Mouse (Mus musculus) intestine, embryonic 15.5 days (tissue): ENCODE results near the gene Npat. TPM values are rescaled to one million over a fixed set of nuclear protein-coding genes. Genes with fewer than 3 reads are reported as not detected.
A peak's percentile ranks its signal among the peaks of the same experiment; 100 is the strongest.

Source experiments
- ATAC-seq: fragments of 200-750 bp; cut with Nextera tagmentation; 2 replicates; pipeline ENCODE4 v1.8.0; 2017; ENCODE audit warnings: moderate TSS enrichment, moderate library complexity
- H3K27ac ChIP-seq: fragments of 300-500 bp; sonication (generic); 2 replicates; pipeline ENCODE4 v1.5.1; 2015; ENCODE audit warnings: mild to moderate bottlenecking, inconsistent platforms
- H3K27me3 ChIP-seq: fragments of 300-500 bp; sonication (generic); replicated peaks from 2 replicates; pipeline ENCODE4 v1.6.1; 2015; ENCODE audit warnings: inconsistent platforms
- H3K36me3 ChIP-seq: fragments of 300-500 bp; sonication (generic); 2 replicates; pipeline ENCODE4 v1.6.1; 2015; ENCODE audit warnings: inconsistent platforms
- H3K4me1 ChIP-seq: fragments of 300-500 bp; sonication (generic); replicated peaks from 2 replicates; pipeline ENCODE4 v1.6.1; 2015; ENCODE audit warnings: inconsistent platforms
- H3K4me2 ChIP-seq: fragments of 300-500 bp; sonication (generic); replicated peaks from 2 replicates; pipeline ENCODE4 v1.6.1; 2015; ENCODE audit warnings: mild to moderate bottlenecking, inconsistent platforms
- H3K4me3 ChIP-seq: fragments of 300-500 bp; sonication (generic); replicated peaks from 2 replicates; pipeline ENCODE4 v1.5.1; 2015; ENCODE audit warnings: inconsistent platforms
- H3K9ac ChIP-seq: fragments of 300-500 bp; sonication (generic); 2 replicates; pipeline ENCODE4 v1.6.1; 2015; ENCODE audit warnings: inconsistent platforms
- H3K9me3 ChIP-seq: fragments of 300-500 bp; sonication (generic); 2 replicates; pipeline ENCODE4 v1.6.1; 2016; ENCODE audit warnings: inconsistent platforms
- WGBS: fragments of 180-500 bp; shearing (Covaris S2); methylation state at CpG from one replicate; pipeline ENCODE4 v1.1.7; 2015; 5-methylcytosine and 5-hydroxymethylcytosine counted together
- polyA plus RNA-seq: library from polyadenylated mRNA; unstranded; fragments of >200 nt; fragmentation: Nextera tagmentation; extraction: Ambion mirVana; gene quantifications from 2 replicates; pipeline ENCODE4 v1.2.1, GENCODE M21; 2015

The Npat gene
- 12.1 and 15.0 TPM in 2 replicates for polyA plus RNA-seq

DNA sequence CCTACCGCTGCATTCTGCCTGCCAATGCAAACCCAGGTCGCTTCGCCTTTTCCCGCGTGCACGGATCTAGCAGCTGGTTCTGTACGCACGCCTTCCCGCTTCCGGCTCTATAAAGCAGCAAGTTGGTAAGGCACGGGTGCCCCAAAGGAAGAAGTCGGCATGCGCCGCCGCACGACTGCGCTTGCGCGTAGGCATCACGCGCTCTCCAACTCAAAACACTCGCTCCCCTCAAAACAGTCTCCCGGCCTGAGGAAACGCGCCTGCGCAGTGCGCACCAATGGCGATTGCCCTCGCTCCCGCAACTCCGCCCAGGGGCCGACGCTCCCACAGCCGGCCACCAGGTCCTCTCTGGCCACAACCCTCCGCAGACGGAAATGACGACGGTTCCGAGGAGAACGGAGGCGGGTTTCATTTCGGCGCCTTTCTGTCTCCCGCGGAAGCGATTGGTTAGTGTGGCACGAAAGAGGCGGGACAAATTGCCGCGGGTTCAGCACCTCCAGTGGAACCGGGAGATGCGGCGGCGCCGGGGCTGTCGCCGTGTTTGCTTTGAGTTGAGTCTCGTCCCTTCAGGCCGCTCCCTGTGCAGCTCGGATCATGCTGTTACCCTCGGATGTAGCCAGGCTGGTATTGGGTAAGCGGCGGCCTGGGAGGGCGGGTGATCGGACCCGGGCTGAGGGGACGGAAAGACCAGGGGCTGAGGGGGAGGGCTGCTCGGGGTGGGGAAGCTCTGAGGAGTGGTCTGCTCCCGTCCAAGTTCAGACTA is at the start of gene Npat, which contains the start of gene Atm:
Gene Npat (plus strand): TSS at position 490 of the 763 bp plus-strand sequence.
Gene Atm (minus strand): TSS at position 183 of the 763 bp plus-strand sequence.
- Histone ChIP-seq H3K4me2 (peak within 1 kb of the TSS; percentile 78), H3K4me3 (peak within 1 kb of the TSS; percentile 69), H3K27me3 (no peaks in the 10 kb centered on the region), H3K4me1 (peaks cover 6% of the 10 kb centered on the region), H3K27ac (peak within 1 kb of the TSS; percentile 92), H3K36me3 (no peaks in the 10 kb centered on the region), H3K9me3 (no peaks in the 10 kb centered on the region), H3K9ac (peak within 1 kb of the TSS; percentile 74)
- peak; percentile 99 for ATAC-seq
- WGBS, result under 1% methylated on average over 69 of the region's 69 CpGs

DNA sequence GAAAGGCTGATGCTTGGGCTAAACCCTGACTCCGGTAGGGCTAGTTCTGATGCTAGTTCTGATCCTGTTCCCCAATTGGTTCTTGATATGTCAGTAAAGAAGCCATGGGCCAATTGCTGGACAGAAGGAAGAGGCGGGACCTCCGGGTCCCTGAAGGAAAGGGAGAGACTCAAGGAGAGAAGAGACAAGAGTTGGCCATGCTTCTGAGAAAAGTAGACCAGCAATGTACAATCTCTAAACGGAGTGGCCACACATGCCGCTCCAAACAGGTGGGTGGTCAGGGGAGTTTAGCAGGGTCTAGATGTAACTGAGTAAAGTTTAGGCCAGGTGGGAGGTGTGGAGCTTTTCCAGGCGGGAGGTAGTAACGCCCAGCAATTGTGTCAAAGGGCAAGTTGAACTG is 28.8 kb upstream of the Npat start:
- no peak for ATAC-seq
- Histone ChIP-seq H3K9me3 (no peaks in the 10 kb centered on the region), H3K4me3 (no peak overlapping the region), H3K4me2 (no peak overlapping the region), H3K4me1 (no peaks in the 10 kb centered on the region), H3K9ac (no peak overlapping the region), H3K27me3 (no peaks in the 10 kb centered on the region), H3K27ac (no peak overlapping the region), H3K36me3 (no peaks in the 10 kb centered on the region)
- WGBS, result 92% methylated on average over 6 of the region's 7 CpGs

DNA sequence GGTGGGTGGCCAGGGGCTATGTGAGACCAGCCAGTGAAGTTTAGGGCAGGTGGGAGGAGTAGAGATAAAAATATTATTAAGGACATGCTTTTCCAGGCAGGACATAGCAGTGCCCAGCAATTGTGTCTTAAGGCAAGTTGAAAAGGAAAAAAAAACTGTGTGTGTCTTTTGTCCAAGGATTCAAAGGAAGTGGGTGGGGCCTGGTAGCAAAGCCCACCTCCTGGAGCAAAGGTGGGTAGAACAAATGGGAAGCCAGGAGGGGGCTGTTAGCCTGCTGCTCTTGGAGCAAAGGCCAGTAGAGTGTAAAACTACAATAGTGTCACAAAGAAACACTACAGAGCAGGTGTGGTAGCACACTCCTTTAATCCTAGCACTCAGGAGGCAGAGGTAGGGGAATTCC is 22.8 kb upstream of the Npat start:
- ATAC-seq, result no peak
- no peaks in the 10 kb centered on the region for H3K36me3 ChIP-seq
- no peaks in the 10 kb centered on the region for H3K4me1 ChIP-seq
- no peak overlapping the region for H3K9ac ChIP-seq
- no peak overlapping the region for H3K4me3 ChIP-seq
- no peak overlapping the region for H3K4me2 ChIP-seq
- H3K27ac ChIP-seq, result no peak overlapping the region
- H3K9me3 ChIP-seq, result no peaks in the 10 kb centered on the region
- H3K27me3 ChIP-seq, result no peaks in the 10 kb centered on the region

DNA sequence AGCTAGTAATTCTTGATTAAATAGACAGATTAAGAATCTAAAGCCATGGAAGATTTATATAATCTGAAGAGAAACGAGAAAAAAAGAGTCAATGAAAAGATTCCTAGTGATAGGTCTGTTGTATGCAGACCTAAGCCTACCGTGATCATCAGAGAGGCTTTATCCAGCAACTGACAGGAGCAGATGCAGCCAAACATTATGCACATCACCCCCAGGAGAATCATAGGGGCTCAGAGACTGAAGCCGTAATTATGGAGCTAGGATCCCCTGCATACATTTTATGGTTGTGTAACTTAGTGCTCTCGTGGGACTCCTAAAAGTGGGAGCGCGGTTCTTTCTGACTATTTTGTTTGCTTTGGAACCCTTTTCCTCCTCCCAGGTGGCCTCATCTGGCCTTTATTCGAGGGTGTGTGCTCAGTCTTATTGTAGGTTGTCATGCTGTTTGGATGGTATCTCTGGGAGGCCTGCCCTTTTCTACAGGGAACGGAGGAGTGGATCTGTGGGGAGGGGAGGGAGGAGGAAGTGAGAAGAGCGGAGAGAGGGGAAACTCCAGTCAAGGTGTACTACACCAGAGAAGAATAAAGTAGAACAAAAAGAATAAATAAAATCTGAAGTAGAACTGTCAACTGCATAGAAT is 19.4 kb upstream of the Npat start:
- no peaks in the 10 kb centered on the region for H3K4me1 ChIP-seq
- H3K4me3 ChIP-seq, result no peak overlapping the region
- H3K9ac ChIP-seq, result no peak overlapping the region
- H3K27ac ChIP-seq, result no peak overlapping the region
- 69% methylated on average over 9 of the region's 9 CpGs for WGBS
- peak; percentile 75 for ATAC-seq
- no peak overlapping the region for H3K4me2 ChIP-seq
- no peaks in the 10 kb centered on the region for H3K9me3 ChIP-seq
- no peaks in the 10 kb centered on the region for H3K36me3 ChIP-seq
- H3K27me3 ChIP-seq, result no peaks in the 10 kb centered on the region

DNA sequence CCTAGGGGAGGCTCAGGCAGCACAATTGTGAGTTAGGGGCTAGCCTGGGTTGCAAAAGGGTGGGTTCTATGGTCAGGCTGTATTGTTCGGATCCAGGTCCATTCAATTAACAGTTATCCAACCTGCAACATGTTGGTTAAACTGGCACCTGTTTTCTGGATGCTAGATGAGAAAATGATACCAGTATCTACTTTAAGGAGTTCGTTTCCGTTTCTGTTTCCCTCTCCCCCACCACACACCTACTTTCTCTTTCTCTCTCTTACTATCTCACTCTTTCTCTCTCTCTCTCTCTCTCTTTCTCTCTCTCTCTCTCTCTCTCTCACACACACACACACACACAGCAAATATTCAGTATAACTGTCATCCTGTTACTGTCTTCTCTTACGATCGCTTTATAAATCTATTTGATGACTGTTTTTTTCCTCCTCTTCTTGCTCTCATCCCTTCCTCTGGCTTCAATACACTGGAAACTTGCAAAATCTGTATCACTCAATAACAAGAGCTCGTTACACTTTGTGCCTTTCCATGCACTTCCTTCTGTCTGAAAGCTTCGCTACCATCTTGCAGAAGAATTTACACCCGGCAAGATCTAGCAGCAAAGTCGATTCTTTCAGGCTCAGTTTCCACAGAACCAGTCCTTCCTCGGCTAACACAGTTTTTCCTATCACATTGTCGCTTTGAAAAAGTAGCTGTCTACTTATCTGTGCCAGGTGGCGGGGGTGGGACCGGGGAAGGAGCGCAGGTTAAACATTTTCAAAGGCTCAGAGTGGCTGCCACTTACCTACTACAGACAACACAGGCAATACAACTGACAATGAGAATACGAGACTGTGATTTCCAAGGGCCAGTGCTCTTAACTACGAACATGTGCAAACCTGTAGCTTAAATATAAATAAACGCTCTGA is 1.2 kb upstream of the Npat start:
- peak overlapping the region; percentile 66 for H3K4me2 ChIP-seq
- H3K4me3 ChIP-seq, result peak overlapping the region; percentile 64
- H3K9me3 ChIP-seq, result no peaks in the 10 kb centered on the region
- peak overlapping the region; percentile 87 for H3K27ac ChIP-seq
- 0 out of 2 replicates have a peak, but pooled peaks cover 2% of the 10 kb centered on the region for H3K36me3 ChIP-seq
- H3K9ac ChIP-seq, result peak overlapping the region; percentile 57
- WGBS, result 13% methylated on average over 17 of the region's 17 CpGs
- ATAC-seq, result peak; percentile 32
- peaks cover 6% of the 10 kb centered on the region for H3K4me1 ChIP-seq
- no peaks in the 10 kb centered on the region for H3K27me3 ChIP-seq

DNA sequence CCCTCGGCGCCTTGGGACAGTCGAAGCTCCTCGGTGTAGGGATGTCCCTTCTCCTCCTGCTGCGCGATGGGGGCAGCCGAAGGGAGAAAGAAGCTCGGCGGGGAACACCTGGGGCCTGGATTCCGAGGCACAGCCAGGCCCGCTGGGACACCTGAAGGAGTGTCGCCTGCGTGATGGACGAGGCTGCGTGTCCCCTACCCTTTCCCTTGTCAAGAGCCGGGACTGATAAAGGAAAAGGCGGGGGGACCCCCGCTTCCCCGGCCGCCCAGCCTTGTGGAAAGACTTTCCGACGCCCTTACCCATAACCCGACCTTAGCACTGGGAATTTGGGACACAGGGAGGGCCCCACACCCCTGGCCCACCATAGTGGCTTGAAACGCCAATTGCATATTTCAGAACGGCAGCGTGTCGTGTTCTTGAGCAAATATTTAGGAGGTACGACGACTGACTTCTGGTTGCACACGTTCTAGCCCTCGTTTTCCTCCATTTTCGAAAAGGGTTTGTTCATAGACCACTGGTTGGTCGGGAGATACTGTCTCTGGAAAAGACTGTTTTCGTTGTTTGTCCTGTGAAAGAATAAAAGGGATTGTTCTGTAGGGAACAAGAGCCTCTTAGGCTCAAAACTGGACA is 604 bp downstream of the Npat start:
- peak; percentile 43; the same call in 1 of the 2 replicates for ATAC-seq
- WGBS, result under 1% methylated on average over 31 of the region's 34 CpGs
- no peaks in the 10 kb centered on the region for H3K9me3 ChIP-seq

DNA sequence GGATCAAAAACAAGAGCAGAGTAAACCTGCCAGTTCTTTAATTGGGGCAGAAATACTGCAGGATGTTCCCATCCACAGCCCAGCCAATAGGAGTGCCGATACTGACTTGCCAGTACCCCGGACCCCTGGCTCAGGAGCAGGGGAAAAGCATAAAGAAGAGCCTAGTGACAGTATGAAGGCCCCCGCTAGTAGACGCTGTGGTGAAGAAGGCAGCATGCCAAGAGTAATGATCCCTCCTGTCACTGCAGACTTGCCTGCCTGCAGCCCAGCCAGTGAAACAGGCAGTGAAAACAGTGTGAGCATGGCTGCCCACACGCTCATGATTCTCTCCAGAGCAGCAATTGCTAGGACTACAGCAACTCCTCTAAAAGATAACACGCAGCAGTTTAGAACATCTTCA is 33.8 kb downstream of the Npat start:
- H3K27me3 ChIP-seq, result no peaks in the 10 kb centered on the region
- no peaks in the 10 kb centered on the region for H3K4me1 ChIP-seq
- 74% methylated on average over 6 of the region's 6 CpGs for WGBS
- no peaks in the 10 kb centered on the region for H3K9me3 ChIP-seq
- no peak overlapping the region for H3K4me3 ChIP-seq
- no peak overlapping the region for H3K4me2 ChIP-seq
- H3K9ac ChIP-seq, result no peak overlapping the region
- peaks cover 28% of the 10 kb centered on the region for H3K36me3 ChIP-seq
- no peak for ATAC-seq
- H3K27ac ChIP-seq, result no peak overlapping the region

More for the DNA sequence above, 604 bp downstream of the Npat start:
- H3K27me3 ChIP-seq, result no peaks in the 10 kb centered on the region
- H3K4me3 ChIP-seq, result peak overlapping the region; percentile 69
- no peaks in the 10 kb centered on the region for H3K36me3 ChIP-seq
- H3K4me2 ChIP-seq, result peak overlapping the region; percentile 78
- H3K27ac ChIP-seq, result peak overlapping the region; percentile 92
- H3K4me1 ChIP-seq, result peaks cover 6% of the 10 kb centered on the region
- H3K9ac ChIP-seq, result peak overlapping the region; percentile 74

DNA sequence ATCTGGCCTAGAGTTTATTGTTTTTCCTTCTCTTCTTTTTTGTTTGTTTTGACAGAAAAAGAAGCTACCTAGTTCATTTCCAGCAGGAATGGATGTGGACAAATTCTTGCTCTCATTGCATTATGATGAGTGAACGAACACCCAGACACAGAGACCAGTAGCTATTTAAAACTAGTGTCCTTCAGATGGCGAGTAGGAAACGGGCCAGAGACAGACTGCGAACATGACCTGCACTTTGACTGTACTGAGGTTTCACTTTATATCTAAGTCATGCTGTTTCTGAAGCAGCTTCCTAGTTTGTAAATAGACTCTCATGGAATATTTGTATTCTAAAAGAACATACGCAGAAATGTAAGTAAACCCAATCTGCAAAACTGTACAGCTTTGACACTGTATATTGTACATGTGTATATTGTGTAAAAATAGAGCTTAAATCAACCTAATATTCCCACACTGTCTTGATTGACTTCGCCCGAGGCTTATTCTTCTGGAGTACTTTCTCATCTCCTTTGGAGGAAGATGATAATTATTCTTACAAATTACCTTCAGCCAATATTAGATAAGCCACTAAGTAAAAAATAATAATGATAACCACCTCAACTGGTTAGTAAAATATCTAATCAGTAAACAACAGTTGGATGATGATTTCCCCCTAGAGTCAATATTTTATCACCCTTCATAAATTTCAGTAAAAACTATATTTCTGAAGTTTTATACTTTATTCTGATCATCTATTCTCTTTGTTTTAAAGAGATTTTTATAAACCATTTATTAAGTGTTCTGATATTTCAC is 35.9 kb downstream of the Npat start:
- Histone ChIP-seq H3K4me3 (no peak overlapping the region), H3K27ac (no peak overlapping the region), H3K9ac (no peak overlapping the region), H3K4me2 (no peak overlapping the region), H3K4me1 (no peaks in the 10 kb centered on the region), H3K27me3 (no peaks in the 10 kb centered on the region), H3K9me3 (no peaks in the 10 kb centered on the region), H3K36me3 (peaks cover 18% of the 10 kb centered on the region)
- ATAC-seq, result no peak
- 90% methylated on average over 7 of the region's 7 CpGs for WGBS

DNA sequence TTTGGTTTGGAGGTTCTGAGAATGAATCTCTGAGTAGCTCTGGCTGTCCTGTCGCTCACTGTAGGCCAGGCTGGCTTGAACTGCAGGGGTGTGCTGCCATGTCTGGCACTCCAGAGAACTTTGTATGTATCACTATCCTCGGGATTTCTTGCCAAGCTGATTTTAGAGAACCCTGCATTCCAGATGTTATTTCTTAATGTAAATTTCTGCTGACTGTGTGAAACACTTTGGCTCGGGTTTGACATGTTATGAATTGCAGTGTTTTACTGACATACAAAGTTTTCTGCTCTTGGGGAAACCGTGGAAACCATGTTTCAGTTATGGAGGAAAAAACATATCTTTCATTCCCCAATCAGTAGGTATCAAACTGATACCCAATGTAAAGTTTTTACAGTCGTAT is 38.9 kb downstream of the Npat start:
- no peaks in the 10 kb centered on the region for H3K9me3 ChIP-seq
- 58% methylated on average over 5 of the region's 5 CpGs for WGBS
- H3K4me3 ChIP-seq, result no peak overlapping the region
- peaks cover 9% of the 10 kb centered on the region for H3K36me3 ChIP-seq
- H3K27me3 ChIP-seq, result no peaks in the 10 kb centered on the region
- H3K27ac ChIP-seq, result no peak overlapping the region
- no peak overlapping the region for H3K4me2 ChIP-seq
- H3K9ac ChIP-seq, result no peak overlapping the region
- no peak for ATAC-seq
- no peaks in the 10 kb centered on the region for H3K4me1 ChIP-seq

DNA sequence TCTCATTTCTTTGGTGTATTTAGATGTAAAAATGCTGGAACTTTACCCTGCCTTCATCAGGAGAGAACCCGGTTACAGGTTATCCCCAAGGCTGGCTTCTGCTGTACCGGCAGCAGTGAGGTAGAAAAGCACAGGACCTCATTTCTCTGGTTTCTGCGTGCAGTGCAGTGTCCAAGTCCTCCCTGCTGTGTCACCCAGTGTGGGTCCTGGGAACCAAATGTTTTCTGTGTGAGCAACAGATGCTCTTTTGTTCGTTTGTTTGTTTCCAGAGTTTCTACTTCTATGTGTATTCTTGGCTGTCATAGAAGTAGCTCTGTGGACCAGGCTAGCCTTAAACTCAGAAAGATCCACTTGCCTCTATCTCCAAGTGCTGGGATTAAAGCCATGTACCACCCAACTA is 45.0 kb downstream of the Npat start:
- Histone ChIP-seq H3K4me2 (no peak overlapping the region), H3K4me3 (no peak overlapping the region), H3K36me3 (peaks cover 20% of the 10 kb centered on the region), H3K4me1 (no peaks in the 10 kb centered on the region), H3K27ac (no peak overlapping the region), H3K9me3 (no peaks in the 10 kb centered on the region), H3K27me3 (no peaks in the 10 kb centered on the region), H3K9ac (no peak overlapping the region)
- 89% methylated on average over 4 of the region's 4 CpGs for WGBS
- ATAC-seq, result no peak

DNA sequence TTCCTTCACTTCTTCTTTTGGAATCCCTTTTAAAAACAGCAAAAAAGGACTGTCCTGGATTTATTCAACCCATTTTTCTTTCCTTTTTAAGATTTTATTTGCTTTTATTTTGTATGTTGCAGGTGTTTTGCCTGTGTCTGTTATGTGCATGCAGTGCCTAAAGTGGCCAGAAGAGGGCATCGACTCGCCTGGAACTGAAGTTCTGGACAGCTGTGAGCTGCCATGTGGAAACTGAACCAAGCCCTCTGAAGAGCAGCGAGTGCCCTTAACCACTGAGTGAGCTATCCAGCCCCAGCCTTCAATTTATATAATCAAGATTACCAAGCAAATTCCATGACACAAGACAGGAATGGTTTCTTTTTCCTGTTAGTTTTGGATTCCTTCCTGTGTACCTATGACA is 57.9 kb downstream of the Npat start:
- Histone ChIP-seq H3K9me3 (no peaks in the 10 kb centered on the region; the same call in 1 of the 2 replicates), H3K36me3 (peaks cover 9% of the 10 kb centered on the region; the same call in 1 of the 2 replicates), H3K9ac (no peak overlapping the region), H3K27me3 (no peaks in the 10 kb centered on the region), H3K4me2 (no peak overlapping the region), H3K4me1 (no peaks in the 10 kb centered on the region), H3K27ac (no peak overlapping the region), H3K4me3 (no peak overlapping the region)
- 11% methylated on average over 3 of the region's 3 CpGs for WGBS
- no peak; the same call in 1 of the 2 replicates for ATAC-seq
